Mouse (Mus musculus) thymus, postnatal 0 days (tissue): ENCODE data around the gene Elf1. TPM values are rescaled to one million over a fixed set of nuclear protein-coding genes. Genes with fewer than 3 reads are reported as not detected.

ENCODE experiments used
- DNase-seq: peaks from one replicate; pipeline ENCODE4 v3.0.0-alpha.2; 2015; ENCODE audit warnings: low spot score
- polyA plus RNA-seq: library from polyadenylated mRNA; unstranded; fragments of >200 nt; fragmentation: Nextera tagmentation; extraction: Ambion mirVana; gene quantifications from 2 replicates; pipeline ENCODE4 v1.2.1, GENCODE M21; 2015

Gene Elf1
- polyA plus RNA-seq, 1 experiment from 2014 or later: 108 TPM

GRCm38 (mm10) chr14:79564784-79565183 is 83.8 kb downstream of the Elf1 start:
- DNase-seq: peak; percentile 31

- no peak for DNase-seq
Measured at GRCm38 (mm10) chr14:79573482-79574191, 92.6 kb downstream of the Elf1 start.

GRCm38 (mm10) chr14:79574361-79574760 is 93.4 kb downstream of the Elf1 start:
- DNase-seq: no peak

- DNase-seq: no peak
Measured at GRCm38 (mm10) chr14:79583526-79584245, 102.7 kb downstream of the Elf1 start.

GRCm38 (mm10) chr14:79586499-79587138 is 105.6 kb downstream of the Elf1 start:
- DNase-seq: no peak

GRCm38 (mm10) chr14:79587139-79587851 is 106.3 kb downstream of the Elf1 start, which contains the start of gene Sugt1:
Gene Sugt1 (plus strand): TSS chr14:79587691.
- peak; percentile 98 for DNase-seq

GRCm38 (mm10) chr14:79587852-79588229 is 106.8 kb downstream of the Elf1 start:
- no peak for DNase-seq

- DNase-seq: no peak
Measured at GRCm38 (mm10) chr14:79588534-79588951, 107.5 kb downstream of the Elf1 start.

GRCm38 (mm10) chr14:79589401-79589800 is 108.4 kb downstream of the Elf1 start:
- DNase-seq: no peak

- DNase-seq: no peak
Measured at GRCm38 (mm10) chr14:79590916-79591315, 109.9 kb downstream of the Elf1 start.

GRCm38 (mm10) chr14:79591611-79592010 is 110.6 kb downstream of the Elf1 start:
- DNase-seq: no peak

- DNase-seq: no peak
Measured at GRCm38 (mm10) chr14:79594069-79594468, 113.1 kb downstream of the Elf1 start.

- no peak for DNase-seq
Measured at GRCm38 (mm10) chr14:79596602-79597001, 115.6 kb downstream of the Elf1 start.

- DNase-seq: no peak
Measured at GRCm38 (mm10) chr14:79605881-79606280, 124.9 kb downstream of the Elf1 start.

- no peak for DNase-seq
Measured at GRCm38 (mm10) chr14:79606392-79606791, 125.4 kb downstream of the Elf1 start.

- no peak for DNase-seq
Measured at GRCm38 (mm10) chr14:79606867-79607266, 125.9 kb downstream of the Elf1 start.

GRCm38 (mm10) chr14:79607352-79607751 is 126.4 kb downstream of the Elf1 start:
- no peak for DNase-seq

- DNase-seq: no peak
Measured at GRCm38 (mm10) chr14:79608286-79608685, 127.3 kb downstream of the Elf1 start.

- peak; percentile 6 for DNase-seq
Measured at GRCm38 (mm10) chr14:79617121-79617828, 136.3 kb downstream of the Elf1 start.

- no peak for DNase-seq
Measured at GRCm38 (mm10) chr14:79619802-79620201, 138.8 kb downstream of the Elf1 start.

- no peak for DNase-seq
Measured at GRCm38 (mm10) chr14:79621143-79621542, 140.1 kb downstream of the Elf1 start.
